Mouse (Mus musculus) embryo, embryonic 10.5 days (tissue): ENCODE data around the gene Lmntd1.

Source experiments
- DNase-seq: peaks from one replicate; pipeline ENCODE4 v3.0.0-alpha.2; 2015; ENCODE audit warnings: low spot score

Gene Lmntd1

DNA sequence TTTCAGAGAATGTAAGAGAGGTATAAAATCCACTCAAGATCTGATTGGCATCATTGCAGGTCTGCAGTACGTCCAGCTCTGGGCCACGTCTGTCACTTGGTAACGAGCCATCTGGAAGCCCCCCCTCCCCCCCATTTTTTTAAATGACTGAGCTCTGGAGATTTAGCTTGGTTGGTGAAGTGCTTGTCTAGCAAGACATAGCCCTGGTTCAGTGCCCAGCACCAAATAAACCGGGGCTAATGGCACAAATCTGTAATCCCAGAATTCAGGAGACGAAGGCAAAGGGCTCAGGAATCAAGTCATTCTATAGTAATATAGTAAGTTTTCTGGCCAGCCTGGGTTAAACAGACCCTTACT, 130.8 kb downstream of the Lmntd1 start:
- no peak for DNase-seq

GRCm38 (mm10) chr6:145482656-145483317, 131.3 kb downstream of the Lmntd1 start:
- no peak for DNase-seq

- peak; percentile 51 for DNase-seq
Measured at GRCm38 (mm10) chr6:145481938-145482337, 132.2 kb downstream of the Lmntd1 start.

GRCm38 (mm10) chr6:145478821-145479271, 135.3 kb downstream of the Lmntd1 start:
- DNase-seq, result no peak

DNA sequence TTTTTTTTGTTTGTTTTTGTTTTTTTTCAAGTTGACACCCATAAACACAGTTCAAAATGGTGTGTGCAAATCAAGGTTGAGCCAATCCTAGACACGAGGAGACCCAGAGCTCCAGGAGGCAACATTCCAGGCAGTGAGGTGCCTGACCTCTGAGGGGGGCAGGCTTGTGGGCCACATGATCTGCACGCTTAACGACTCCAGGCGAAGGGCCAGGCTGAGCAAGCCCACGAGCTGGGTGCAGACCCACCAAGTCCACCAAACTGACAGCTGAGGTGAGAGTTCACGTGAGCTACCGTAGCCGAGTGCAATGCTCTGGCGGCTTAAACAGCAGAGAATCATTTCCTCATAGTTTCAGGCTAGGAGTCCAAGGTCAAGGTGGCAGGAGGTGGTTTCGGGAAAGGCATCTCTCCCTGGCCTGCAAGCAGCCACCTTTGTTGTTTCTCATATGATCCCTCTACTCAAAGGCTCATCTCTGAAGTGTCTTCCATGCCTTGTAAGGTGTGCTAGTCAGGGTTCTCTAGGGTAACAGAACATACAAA, 136.7 kb downstream of the Lmntd1 start:
- no peak for DNase-seq

- DNase-seq, result no peak
Measured at GRCm38 (mm10) chr6:145471638-145472247, 142.4 kb downstream of the Lmntd1 start.

DNA sequence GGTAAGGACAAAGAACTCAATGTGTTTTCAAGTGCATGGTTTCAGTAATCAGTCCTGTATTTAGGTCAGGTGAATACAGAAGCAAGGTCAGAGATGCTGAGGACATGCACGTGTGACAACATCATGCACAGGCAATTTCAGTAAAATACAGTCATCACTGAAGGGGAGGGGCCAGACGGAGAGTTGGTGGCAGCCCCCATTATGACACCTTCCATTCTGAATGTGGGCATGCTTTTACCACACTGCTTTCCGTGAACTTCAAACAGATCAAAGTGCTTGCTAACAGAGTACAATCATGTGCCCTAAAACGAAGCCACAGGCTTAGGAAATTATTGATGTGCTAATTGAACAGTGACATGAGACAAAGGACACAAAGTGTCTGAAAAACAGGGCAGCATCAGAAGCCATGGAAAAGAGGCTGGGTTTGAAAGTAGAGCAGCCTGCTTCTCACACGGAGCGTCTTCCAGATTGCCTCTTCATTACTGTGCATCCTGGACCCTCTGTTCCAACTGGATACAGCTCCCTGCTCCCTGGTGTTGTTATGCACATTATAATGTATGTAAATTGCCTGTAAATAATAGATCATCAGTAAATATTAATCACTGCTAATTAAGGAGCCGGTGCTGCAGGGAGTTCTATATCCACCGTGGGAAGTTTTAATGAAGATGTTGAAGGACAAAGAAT, 144.7 kb downstream of the Lmntd1 start:
- no peak for DNase-seq

GRCm38 (mm10) chr6:145464027-145464426, 150.1 kb downstream of the Lmntd1 start:
- no peak for DNase-seq

- DNase-seq, result no peak
Measured at GRCm38 (mm10) chr6:145462677-145463245, 151.4 kb downstream of the Lmntd1 start.

GRCm38 (mm10) chr6:145457066-145457465, 157.1 kb downstream of the Lmntd1 start:
- no peak for DNase-seq

DNA sequence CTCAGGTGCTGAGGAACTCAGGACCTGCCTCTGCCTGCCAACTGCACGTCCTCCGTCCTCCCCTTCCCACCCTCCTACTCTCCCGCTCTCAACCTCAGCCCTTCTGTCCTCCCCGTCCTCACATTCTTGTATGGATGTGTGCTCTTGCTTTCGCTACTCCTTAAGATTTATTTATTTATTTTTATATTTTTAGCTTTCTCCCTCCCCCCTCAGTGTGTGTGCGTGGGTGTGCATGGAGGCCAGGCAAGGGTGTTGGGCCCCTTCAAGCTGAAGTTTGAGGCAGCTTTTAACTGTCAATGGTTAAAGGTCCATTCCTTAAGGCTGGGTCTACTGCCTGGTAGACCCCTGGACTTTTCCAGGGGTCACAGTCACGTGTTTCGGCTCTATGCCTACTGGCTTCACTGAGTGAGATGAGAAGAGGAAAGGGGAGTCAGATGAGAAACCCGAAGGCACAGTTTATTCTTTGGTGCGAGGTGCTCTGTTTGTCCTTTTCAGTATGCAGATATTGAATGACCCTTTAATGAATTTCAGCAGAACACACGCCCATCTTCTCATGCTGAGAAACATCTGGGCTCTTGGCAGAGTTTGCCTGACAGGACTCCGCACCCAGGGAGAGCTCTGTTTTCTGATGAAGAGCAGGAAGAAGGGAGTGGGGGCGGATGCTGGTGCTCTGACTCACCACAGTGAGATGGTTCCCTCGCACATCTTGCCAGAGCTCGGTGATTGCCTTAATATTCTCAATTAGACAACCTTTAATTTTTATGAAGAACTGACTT, 163.3 kb downstream of the Lmntd1 start:
- no peak for DNase-seq

DNA sequence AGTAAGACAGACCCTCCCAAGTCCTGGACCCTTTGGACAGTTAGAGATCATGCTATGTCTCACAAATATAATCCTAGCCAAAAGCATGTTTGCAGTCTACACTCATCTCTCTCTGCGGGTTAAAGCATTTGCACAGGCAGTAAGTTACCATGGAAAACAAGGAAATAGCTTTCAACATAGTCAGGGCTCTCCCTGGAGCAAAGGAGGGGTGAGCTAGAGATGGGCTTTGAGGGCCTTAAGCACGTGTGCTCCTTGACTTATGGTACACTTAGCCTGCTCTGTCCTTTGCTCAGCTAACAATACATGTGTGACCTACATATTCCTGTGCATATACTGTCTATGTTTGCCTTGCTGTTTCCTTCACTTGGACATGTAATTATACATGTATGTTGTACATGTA, 165.8 kb downstream of the Lmntd1 start:
- no peak for DNase-seq

DNA sequence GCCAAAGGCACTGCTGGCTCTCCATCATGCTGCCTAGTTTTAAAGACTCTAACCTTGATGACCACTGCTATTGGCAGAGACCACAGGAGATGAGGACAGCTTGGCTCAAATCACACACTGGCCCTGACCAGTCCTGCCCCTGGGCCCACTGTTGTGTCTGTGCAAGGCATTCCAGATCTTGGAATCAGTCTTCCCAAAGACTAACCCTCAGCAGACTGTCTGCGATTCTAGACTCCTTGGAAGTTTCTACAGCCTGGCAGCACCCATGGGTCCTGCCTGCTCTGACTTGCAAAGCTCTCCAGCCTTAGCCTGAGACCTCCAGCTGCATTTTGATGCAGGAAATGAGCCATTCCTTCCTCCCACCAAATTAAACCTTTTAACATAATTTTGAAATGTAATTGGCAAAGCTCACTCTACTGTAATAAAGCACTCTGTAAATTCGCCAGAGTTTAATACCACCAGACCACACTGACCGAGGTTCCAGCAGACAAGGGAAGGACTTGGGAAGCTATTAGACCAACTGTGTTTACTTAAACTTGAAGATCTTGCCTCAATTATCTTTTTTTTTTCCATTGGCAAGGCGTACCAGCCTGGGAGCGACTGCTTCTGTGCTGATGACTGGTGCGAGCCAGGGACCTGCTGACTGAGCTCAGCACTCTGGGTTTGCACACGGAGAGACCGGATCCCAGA, 168.2 kb downstream of the Lmntd1 start:
- no peak for DNase-seq

- no peak for DNase-seq
Measured at GRCm38 (mm10) chr6:145445380-145445779, 168.7 kb downstream of the Lmntd1 start.

DNA sequence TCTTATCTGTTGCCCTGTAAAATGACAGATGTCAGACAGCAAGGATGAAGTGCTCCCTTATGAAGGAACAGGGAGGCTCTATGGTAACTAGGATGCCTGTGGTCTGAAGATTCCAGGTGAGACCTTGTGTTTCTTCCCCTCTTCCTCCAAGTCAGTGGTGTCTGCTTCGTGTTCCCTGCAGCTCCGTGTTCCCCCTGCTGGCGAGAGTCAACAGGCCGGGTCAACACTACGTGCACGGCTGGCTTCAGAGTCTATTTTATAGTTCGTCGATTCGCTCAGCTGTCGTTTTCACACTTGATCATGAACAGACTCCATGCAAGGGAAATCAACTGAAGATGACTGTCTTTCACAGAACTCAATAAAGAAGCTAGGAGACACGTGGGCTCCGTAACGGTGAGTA, 171.3 kb downstream of the Lmntd1 start:
- peak; percentile 45 for DNase-seq

DNA sequence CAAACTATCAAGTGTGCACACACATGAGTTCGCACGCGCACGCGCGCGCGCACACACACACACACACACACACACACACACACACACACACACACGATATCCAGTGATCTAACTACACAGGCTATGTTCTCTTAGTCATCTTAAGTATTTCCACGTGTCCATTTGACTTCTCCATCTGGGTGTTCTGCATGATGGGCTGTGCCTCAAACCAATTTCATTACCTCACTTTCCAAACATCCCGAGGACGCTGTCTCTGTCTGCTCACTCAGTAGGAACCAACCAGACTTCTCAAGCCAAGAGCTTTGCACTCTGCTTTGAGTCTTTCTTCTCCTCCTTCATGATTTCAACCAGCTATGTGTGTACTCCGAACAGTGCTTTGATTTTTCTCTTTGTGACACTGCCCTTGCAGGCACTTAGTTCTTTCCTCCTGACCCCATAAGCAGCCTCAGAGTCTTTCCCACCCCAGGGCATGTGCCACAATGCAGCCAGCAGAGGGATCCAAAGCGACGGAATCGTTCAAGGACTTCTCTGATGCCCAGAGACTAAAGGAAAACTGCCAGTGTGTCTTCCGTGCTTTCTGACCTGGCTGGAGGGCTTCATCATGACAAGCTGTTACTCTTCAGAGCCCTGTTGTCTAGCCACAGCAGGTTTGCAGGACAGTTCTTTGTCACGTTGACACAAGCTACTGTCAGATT, 172.6 kb downstream of the Lmntd1 start:
- peak; percentile 88 for DNase-seq

- DNase-seq, result no peak
Measured at GRCm38 (mm10) chr6:145438851-145439250, 175.3 kb downstream of the Lmntd1 start.

GRCm38 (mm10) chr6:145435764-145436163, 178.4 kb downstream of the Lmntd1 start:
- DNase-seq, result no peak

DNA sequence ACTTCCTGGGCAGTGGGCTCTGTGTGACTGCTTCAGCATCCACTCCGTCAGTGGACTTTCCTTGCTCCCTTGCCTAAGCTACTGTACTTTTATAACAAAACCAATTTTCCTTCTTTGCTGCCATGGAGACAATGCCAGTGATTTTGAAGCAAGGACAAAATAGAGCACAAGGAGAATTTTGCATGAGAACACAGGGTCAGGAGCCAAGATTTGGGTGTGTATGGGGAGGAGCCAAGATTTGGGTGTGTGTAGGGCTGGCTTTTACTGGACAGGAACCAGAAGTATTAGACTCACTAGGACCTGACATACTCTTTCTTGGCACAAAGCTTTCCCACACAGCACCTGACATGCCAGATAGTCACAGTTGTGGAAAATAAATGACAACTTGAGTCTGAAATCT, 179.0 kb downstream of the Lmntd1 start:
- DNase-seq, result no peak

DNA sequence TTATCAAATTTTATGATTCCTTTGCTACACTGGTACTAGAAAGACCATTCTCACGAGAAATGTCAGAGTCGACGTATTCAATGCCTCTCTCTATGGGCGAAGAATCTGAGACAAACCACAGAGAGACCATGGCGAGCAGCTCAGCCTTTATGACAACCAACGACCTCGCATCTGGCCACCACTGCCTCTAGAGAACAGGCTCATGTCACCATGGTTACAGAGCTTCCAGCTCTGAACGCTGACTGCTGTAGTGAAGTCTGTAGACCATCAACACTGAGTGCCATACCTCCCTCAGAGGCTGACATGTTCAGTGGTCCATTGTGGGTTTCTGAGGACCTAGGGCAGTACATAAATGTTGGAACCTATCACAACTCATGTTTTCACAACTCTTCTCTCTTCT, 180.2 kb downstream of the Lmntd1 start:
- no peak for DNase-seq
